In genomic region chr6:57582356-57582755, GRCm38 (mm10) we compare ENCODE assay signal across 10 mouse cellular contexts. TPM values are rescaled to one million over a fixed set of nuclear protein-coding genes. Genes with fewer than 3 reads are reported as not detected.
DNase-seq lines count a peak whose midpoint lies in the region; TF ChIP-seq lines count a peak whose summit lies in the region.
"Had no signal": no experiment of that assay in that cellular context is flagged by ENCODE, and none has a peak within 500 bp of the region (broad histone marks: within the 10 kb centered on the region; RNA-seq: fewer than 3 reads in every experiment).

No protein-coding gene starts in this region.

- 0% methylated on average over 4 of the region's 4 CpGs for WGBS in macrophage (ENCODE audit: missing documents)

- no peak for DNase-seq in gastrocnemius, adult 2 months
- DNase-seq in gastrocnemius, adult 18-20 months (ENCODE audit: low spot score) = no peak
- DNase-seq in 3T3-L1 (ENCODE audit: low read depth, low spot score) = peak; percentile 25
- DNase-seq in cerebellum, adult 18-20 months = no peak
- DNase-seq in c-Kit-positive CD71-positive TER-119-positive erythroid progenitor cells, embryonic 14.5 days (ENCODE audit: low spot score) = no peak
- no peak for DNase-seq in ovary, postnatal 14 days (ENCODE audit: low spot score)
- DNase-seq: cerebellum, adult 8-10 months; heart, adult 11 months had no signal

- no peak for TF ChIP-seq CTCF in gastrocnemius, adult 2 months (IDR thresholded peaks at IDR 0.05)

- peaks cover 25% of the 10 kb centered on the region for H3K36me3 ChIP-seq in macrophage (ENCODE audit: inconsistent target)

- peak overlapping the region; percentile 92 for H3K4me3 ChIP-seq in gastrocnemius, adult 2 months
- H3K4me3 ChIP-seq in brown adipose tissue, adult 24 weeks (ENCODE audit: insufficient read depth, low read depth, low read length) = peak overlapping the region; percentile 41
- H3K4me3 ChIP-seq in macrophage (ENCODE audit: inconsistent target) = peak overlapping the region; percentile 99

- H3K4me1 ChIP-seq in brown adipose tissue, adult 24 weeks (ENCODE audit: control insufficient read depth, insufficient read depth, insufficient read length, low read length) = no peaks in the 10 kb centered on the region

- peaks cover 64% of the 10 kb centered on the region for H3K79me2 ChIP-seq in macrophage (ENCODE audit: inconsistent target)

- intact Hi-C loops in gastrocnemius, adult 2 months (cut with DNase I) = no loop called here

- no peak overlapping the region for H3K27ac ChIP-seq in gastrocnemius, adult 2 months
- no peak overlapping the region for H3K27ac ChIP-seq in brown adipose tissue, adult 24 weeks (replicated peaks; ENCODE audit: low read depth, low read length)
- peak overlapping the region; percentile 89; the same call in 1 of the 2 replicates for H3K27ac ChIP-seq in macrophage

RNA-seq across cellular contexts. Expression of gene Herc6, which starts 1.6 kb away (rescaled TPM):
- total RNA-seq in gastrocnemius, adult 2 months (2021) = 1 to 10 TPM; 1.5 to 1.6 TPM
- total RNA-seq in gastrocnemius, adult 18-20 months (2021) = 1 to 10 TPM in 1 of 2 experiments, under 1 TPM in 1; 0.34 to 1.2 TPM
- polyA plus RNA-seq in brown adipose tissue, adult 24 weeks (2012; ENCODE audit: insufficient read depth, insufficient read length, missing spikeins) = 2.5 and 3.1 TPM in 2 replicates
- 1,000 to 10,000 TPM in 15 of 26 experiments, 100 to 1,000 TPM in 11; 114 to 2,258 (median 1,059) TPM for total RNA-seq in macrophage (2018; cell fraction: chromatin; rRNA removed)
- total RNA-seq in macrophage (2018; cell fraction: cytosol; rRNA removed) = 100 to 1,000 TPM in 13 of 26 experiments, 10 to 100 TPM in 13; 29.2 to 260 (median 133) TPM
- 1,000 to 10,000 TPM in 2 of 26 experiments, 100 to 1,000 TPM in 23, 10 to 100 TPM in 1; 85.8 to 1,685 (median 611) TPM for total RNA-seq in macrophage (2018; cell fraction: nucleus; rRNA removed)
- 21.4 to 62.2 TPM (median 23.5 TPM) in 3 replicates for polyA plus RNA-seq in macrophage (2018)

RNA-seq across cellular contexts. Expression of gene Ppm1k, which starts 47.1 kb away (rescaled TPM):
- total RNA-seq in gastrocnemius, adult 2 months (2021) = 10 to 100 TPM; 10.9 to 21.9 TPM
- total RNA-seq in gastrocnemius, adult 18-20 months (2021) = 10 to 100 TPM; 13.9 to 16.0 TPM
- polyA plus RNA-seq in brown adipose tissue, adult 24 weeks (2012; ENCODE audit: insufficient read depth, insufficient read length, missing spikeins) = 9.2 and 17.2 TPM in 2 replicates
- 100 to 1,000 TPM in 1 of 26 experiments, 10 to 100 TPM in 24, 1 to 10 TPM in 1; 7.8 to 227 (median 21.6) TPM for total RNA-seq in macrophage (2018; cell fraction: chromatin; rRNA removed)
- total RNA-seq in macrophage (2018; cell fraction: cytosol; rRNA removed) = 10 to 100 TPM in 20 of 26 experiments, 1 to 10 TPM in 6; 7.5 to 28.6 (median 13.6) TPM
- 100 to 1,000 TPM in 1 of 26 experiments, 10 to 100 TPM in 24, 1 to 10 TPM in 1; 9.1 to 182 (median 26.6) TPM for total RNA-seq in macrophage (2018; cell fraction: nucleus; rRNA removed)
- polyA plus RNA-seq in macrophage (2018) = 2.7 to 9.6 TPM (median 5.5 TPM) in 3 replicates

Comparison
In these comparisons a context has a peak if more than half of its experiments do, and no peak if none do; other contexts are left out.
1. H3K4me3 ChIP-seq: peak in every context shown above with its lines; median percentile 99 in macrophage; 92 in gastrocnemius, adult 2 months; 41 in brown adipose tissue, adult 24 weeks.